Mouse (Mus musculus): ENCODE data around the gene Majin. TPM values are rescaled to one million over a fixed set of nuclear protein-coding genes. Genes with fewer than 3 reads are reported as not detected.

The Majin gene
- polyA plus RNA-seq, 1 experiment from 2014 or later: not detected

DNA sequence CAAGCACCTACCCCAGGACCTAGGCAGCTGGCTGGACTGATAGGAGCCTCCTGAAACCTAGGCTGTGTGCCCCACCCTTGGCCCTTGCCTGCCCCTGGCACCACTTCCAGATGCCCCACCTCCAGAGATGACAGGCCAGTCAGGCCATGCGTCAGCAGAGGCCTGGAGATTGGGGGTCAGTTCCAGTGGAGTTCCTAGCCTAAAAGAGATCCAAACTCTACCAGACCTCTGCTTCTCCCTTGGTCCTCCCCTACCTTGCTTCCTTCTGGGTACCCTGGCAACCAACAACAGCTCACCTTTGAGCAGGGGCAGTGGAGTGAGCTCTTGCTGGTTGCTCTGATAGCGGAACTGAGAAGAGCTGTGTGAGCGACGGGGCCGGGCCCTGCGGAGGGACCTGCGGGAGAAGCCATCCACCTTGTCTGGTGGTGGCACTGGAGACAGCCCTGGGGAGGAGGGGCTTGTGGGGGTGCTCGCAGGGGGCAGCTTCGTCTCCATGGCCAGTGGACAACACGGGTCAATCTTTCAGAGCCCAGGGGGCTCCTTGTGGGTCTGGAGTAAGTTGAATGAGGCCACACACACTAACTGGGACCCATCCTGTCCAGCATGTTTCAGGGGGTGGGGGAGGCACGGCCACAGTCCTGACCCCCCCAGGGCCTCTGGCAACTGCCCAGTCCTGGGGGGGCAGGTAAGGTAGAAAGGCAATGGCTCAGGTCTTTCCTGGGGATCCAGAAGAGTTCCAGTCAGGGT lies 50.3 kb downstream of the Majin start:
- Histone ChIP-seq H3K27ac (ENCODE audit: low read depth, low read length) (no peak overlapping the region), H3K9ac (ENCODE audit: low read length) (peak overlapping the region; percentile 85; the same call in 1 of the 2 replicates), H3K4me3 (ENCODE audit: low read depth, low read length) (peak overlapping the region; percentile 83), H3K9me3 (ENCODE audit: control insufficient read depth, low read length) (no peaks in the 10 kb centered on the region), H3K4me2 (peak overlapping the region; percentile 93), H3K4me1 (ENCODE audit: control insufficient read depth, insufficient read depth, low read length) (peaks cover 11% of the 10 kb centered on the region), H3K27me3 (ENCODE audit: control insufficient read depth, insufficient read depth, low read length) (no peaks in the 10 kb centered on the region), H3K36me3 (ENCODE audit: control insufficient read depth, insufficient read depth, low read length) (peaks cover 3% of the 10 kb centered on the region; the same call in 1 of the 2 replicates)
- ATAC-seq (ENCODE audit: low FRiP score) (no peak), DNase-seq (ENCODE audit: low spot score, missing footprints) (no peak)
- 64% methylated on average over 11 of the region's 11 CpGs for WGBS

GRCm38 (mm10) chr19:6235084-6236052 lies 51.2 kb downstream of the Majin start, which contains the start of gene Ppp2r5b:
Gene Ppp2r5b (minus strand): TSS chr19:6235872.
- Histone ChIP-seq H3K4me3 (ENCODE audit: low read depth, low read length) (peak within 1 kb of the TSS; percentile 83), H3K9ac (ENCODE audit: low read length) (peak within 1 kb of the TSS; percentile 85), H3K36me3 (ENCODE audit: control insufficient read depth, insufficient read depth, low read length) (peaks cover 3% of the 10 kb centered on the region; the same call in 1 of the 2 replicates), H3K27ac (ENCODE audit: low read depth, low read length) (peak within 1 kb of the TSS; percentile 85), H3K4me2 (peak within 1 kb of the TSS; percentile 93), H3K27me3 (ENCODE audit: control insufficient read depth, insufficient read depth, low read length) (no peaks in the 10 kb centered on the region), H3K4me1 (ENCODE audit: control insufficient read depth, insufficient read depth, low read length) (peaks cover 11% of the 10 kb centered on the region), H3K9me3 (ENCODE audit: control insufficient read depth, low read length) (no peaks in the 10 kb centered on the region)
- ATAC-seq (ENCODE audit: low FRiP score): peak; percentile 93
- 2% methylated on average over 47 of the region's 48 CpGs for WGBS
- DNase-seq (ENCODE audit: low spot score, missing footprints): peak; percentile 98

DNA sequence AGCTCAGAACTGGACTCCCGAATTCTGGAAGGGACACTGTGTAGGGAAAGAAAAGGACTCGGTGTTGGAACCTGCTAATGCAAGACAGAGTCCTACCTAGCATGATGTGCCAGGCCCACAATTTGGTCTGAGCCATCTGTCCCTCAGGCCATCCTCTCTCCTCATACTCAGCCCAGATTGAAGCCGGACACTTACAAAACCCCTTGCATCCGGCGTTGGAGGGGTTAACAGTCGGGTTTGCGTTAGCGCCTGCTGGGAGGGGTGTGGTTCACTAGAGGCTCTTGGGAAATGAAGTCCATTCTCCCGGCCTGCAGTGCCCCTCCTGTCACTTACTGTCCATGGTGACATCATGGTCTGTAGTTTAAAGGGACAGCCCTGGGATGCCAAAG lies 51.9 kb downstream of the Majin start:
- Histone ChIP-seq H3K27ac (ENCODE audit: low read depth, low read length) (peak overlapping the region; percentile 85), H3K4me2 (peak overlapping the region; percentile 93), H3K4me1 (ENCODE audit: control insufficient read depth, insufficient read depth, low read length) (peaks cover 11% of the 10 kb centered on the region), H3K36me3 (ENCODE audit: control insufficient read depth, insufficient read depth, low read length) (no peaks in the 10 kb centered on the region), H3K9me3 (ENCODE audit: control insufficient read depth, low read length) (no peaks in the 10 kb centered on the region), H3K27me3 (ENCODE audit: control insufficient read depth, insufficient read depth, low read length) (no peaks in the 10 kb centered on the region), H3K4me3 (ENCODE audit: low read depth, low read length) (peak overlapping the region; percentile 83), H3K9ac (ENCODE audit: low read length) (peak overlapping the region; percentile 85)
- WGBS: under 1% methylated on average over 9 of the region's 9 CpGs
- DNase-seq (ENCODE audit: low spot score, missing footprints) (peak; percentile 98), ATAC-seq (ENCODE audit: low FRiP score) (peak; percentile 87)

DNA sequence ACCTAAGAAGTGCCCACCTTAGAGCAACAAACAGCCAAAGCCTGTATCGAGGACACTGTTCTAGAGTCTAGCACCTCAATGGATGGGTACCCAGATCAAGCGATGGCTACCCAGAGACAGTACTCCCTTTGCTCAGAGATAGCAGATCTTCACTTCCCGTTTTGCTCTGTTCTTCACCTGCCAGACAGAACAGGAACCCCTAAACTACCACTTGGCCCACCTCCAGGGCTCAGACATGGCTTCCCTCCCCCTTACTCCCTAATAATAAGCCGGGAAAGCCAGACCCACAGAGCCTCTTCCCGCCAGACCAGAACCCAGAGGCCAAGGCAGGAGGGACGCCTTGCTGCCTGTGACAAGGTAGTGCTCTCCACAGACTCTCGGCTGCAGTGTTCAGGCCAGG lies 52.7 kb downstream of the Majin start:
- DNase-seq (ENCODE audit: low spot score, missing footprints) (no peak), ATAC-seq (ENCODE audit: low FRiP score) (no peak)
- Histone ChIP-seq H3K4me1 (ENCODE audit: control insufficient read depth, insufficient read depth, low read length) (peaks cover 11% of the 10 kb centered on the region), H3K4me3 (ENCODE audit: low read depth, low read length) (no peak overlapping the region), H3K27me3 (ENCODE audit: control insufficient read depth, insufficient read depth, low read length) (no peaks in the 10 kb centered on the region), H3K9ac (ENCODE audit: low read length) (no peak overlapping the region), H3K36me3 (ENCODE audit: control insufficient read depth, insufficient read depth, low read length) (no peaks in the 10 kb centered on the region), H3K27ac (ENCODE audit: low read depth, low read length) (no peak overlapping the region), H3K4me2 (no peak overlapping the region), H3K9me3 (ENCODE audit: control insufficient read depth, low read length) (no peaks in the 10 kb centered on the region)
- WGBS: 69% methylated on average over 7 of the region's 7 CpGs

DNA sequence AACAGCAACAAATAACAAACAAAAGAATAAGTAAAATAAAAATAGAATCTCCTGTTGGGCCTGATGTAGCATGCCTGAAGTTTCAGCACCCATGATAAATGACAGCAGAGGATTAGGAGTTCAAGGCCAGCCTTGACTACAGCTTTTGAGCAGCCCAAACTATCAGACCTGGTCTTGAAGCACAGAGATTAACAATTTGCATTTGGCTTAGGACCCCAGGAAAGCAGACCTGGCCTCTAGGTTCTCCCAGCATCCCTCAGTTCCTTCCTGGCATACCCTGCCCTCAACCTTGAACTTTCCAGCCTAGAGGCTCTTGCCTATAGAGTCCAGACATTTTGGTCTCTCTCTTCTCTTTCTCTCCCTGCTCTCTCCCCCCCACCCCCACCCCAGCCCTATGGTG lies 54.6 kb downstream of the Majin start:
- H3K9me3 ChIP-seq (ENCODE audit: control insufficient read depth, low read length): no peaks in the 10 kb centered on the region

GRCm38 (mm10) chr19:6240136-6240535 lies 55.9 kb downstream of the Majin start:
- Histone ChIP-seq H3K27ac (ENCODE audit: low read depth, low read length) (no peak overlapping the region), H3K9ac (ENCODE audit: low read length) (no peak overlapping the region), H3K36me3 (ENCODE audit: control insufficient read depth, insufficient read depth, low read length) (peaks cover 4% of the 10 kb centered on the region; the same call in 1 of the 2 replicates), H3K4me1 (ENCODE audit: control insufficient read depth, insufficient read depth, low read length) (peaks cover 12% of the 10 kb centered on the region), H3K4me2 (no peak overlapping the region), H3K4me3 (ENCODE audit: low read depth, low read length) (no peak overlapping the region), H3K27me3 (ENCODE audit: control insufficient read depth, insufficient read depth, low read length) (no peaks in the 10 kb centered on the region), H3K9me3 (ENCODE audit: control insufficient read depth, low read length) (no peaks in the 10 kb centered on the region)
- no peak for DNase-seq (ENCODE audit: low spot score, missing footprints)
- 88% methylated on average over 1 of the region's 1 CpGs for WGBS
- ATAC-seq (ENCODE audit: low FRiP score): no peak

More for the DNA sequence above, 54.6 kb downstream of the Majin start:
- H3K9ac ChIP-seq (ENCODE audit: low read length): no peak overlapping the region
- H3K4me2 ChIP-seq: no peak overlapping the region
- DNase-seq (ENCODE audit: low spot score, missing footprints): no peak
- peaks cover 19% of the 10 kb centered on the region for H3K4me1 ChIP-seq (ENCODE audit: control insufficient read depth, insufficient read depth, low read length)
- H3K27me3 ChIP-seq (ENCODE audit: control insufficient read depth, insufficient read depth, low read length): no peaks in the 10 kb centered on the region
- no peaks in the 10 kb centered on the region for H3K36me3 ChIP-seq (ENCODE audit: control insufficient read depth, insufficient read depth, low read length)
- no peak overlapping the region for H3K4me3 ChIP-seq (ENCODE audit: low read depth, low read length)
- no peak for ATAC-seq (ENCODE audit: low FRiP score)
- H3K27ac ChIP-seq (ENCODE audit: low read depth, low read length): no peak overlapping the region

DNA sequence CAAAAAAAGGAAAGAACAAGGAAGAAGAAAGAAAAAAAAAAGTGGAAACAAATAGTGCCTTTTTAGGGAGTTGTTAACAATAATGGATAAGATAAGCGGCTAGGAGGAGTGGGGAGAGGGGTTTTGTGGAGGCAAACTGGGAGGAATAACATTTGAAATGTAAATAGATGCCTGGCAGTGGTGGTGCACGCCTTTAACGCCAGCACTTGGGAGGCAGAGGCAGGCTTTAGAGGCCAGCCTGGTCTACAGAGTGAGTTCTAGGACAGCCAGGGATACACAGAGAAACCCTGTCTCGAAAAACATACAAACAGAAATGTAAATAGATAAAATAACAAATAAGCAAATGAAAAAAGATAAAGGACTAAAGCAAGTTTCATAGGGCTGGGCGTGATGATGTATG lies 56.5 kb downstream of the Majin start:
- no peak overlapping the region for H3K27ac ChIP-seq (ENCODE audit: low read depth, low read length)
- peaks cover 4% of the 10 kb centered on the region; the same call in 1 of the 2 replicates for H3K36me3 ChIP-seq (ENCODE audit: control insufficient read depth, insufficient read depth, low read length)
- no peak for ATAC-seq (ENCODE audit: low FRiP score)
- peak; percentile 78 for DNase-seq (ENCODE audit: low spot score, missing footprints)
- no peaks in the 10 kb centered on the region for H3K9me3 ChIP-seq (ENCODE audit: control insufficient read depth, low read length)
- H3K27me3 ChIP-seq (ENCODE audit: control insufficient read depth, insufficient read depth, low read length): no peaks in the 10 kb centered on the region
- H3K4me2 ChIP-seq: peak overlapping the region; percentile 19
- peaks cover 11% of the 10 kb centered on the region for H3K4me1 ChIP-seq (ENCODE audit: control insufficient read depth, insufficient read depth, low read length)
- no peak overlapping the region; the same call in 1 of the 2 replicates for H3K4me3 ChIP-seq (ENCODE audit: low read depth, low read length)
- H3K9ac ChIP-seq (ENCODE audit: low read length): no peak overlapping the region
- WGBS: 39% methylated on average over 5 of the region's 5 CpGs

- Histone ChIP-seq H3K9me3 (ENCODE audit: control insufficient read depth, low read length) (no peaks in the 10 kb centered on the region), H3K27me3 (ENCODE audit: control insufficient read depth, insufficient read depth, low read length) (no peaks in the 10 kb centered on the region), H3K36me3 (ENCODE audit: control insufficient read depth, insufficient read depth, low read length) (peaks cover 4% of the 10 kb centered on the region; the same call in 1 of the 2 replicates), H3K9ac (ENCODE audit: low read length) (peak within 1 kb of the TSS; percentile 92), H3K27ac (ENCODE audit: low read depth, low read length) (peak within 1 kb of the TSS; percentile 30; the same call in 1 of the 2 replicates), H3K4me3 (ENCODE audit: low read depth, low read length) (peak within 1 kb of the TSS; percentile 82), H3K4me1 (ENCODE audit: control insufficient read depth, insufficient read depth, low read length) (peaks cover 8% of the 10 kb centered on the region), H3K4me2 (peak within 1 kb of the TSS; percentile 96)
- under 1% methylated on average over 55 of the region's 55 CpGs for WGBS
- DNase-seq (ENCODE audit: low spot score, missing footprints): peak; percentile 99
- peak; percentile 95 for ATAC-seq (ENCODE audit: low FRiP score)
Observed at GRCm38 (mm10) chr19:6241274-6242107, 57.3 kb downstream of the Majin start, which contains the start of gene Atg2a. Gene Atg2a (plus strand): TSS chr19:6241668.
